Mouse (Mus musculus) layer of hippocampus, adult 18-20 months (tissue): ENCODE results near the gene Wfdc2. TPM values are rescaled to one million over a fixed set of nuclear protein-coding genes. Genes with fewer than 3 reads are reported as not detected.
"Not testable (repeated sequence)": the region's sequence is repeated elsewhere in the genome, so short reads cannot be mapped to it uniquely, and the experiment has no call there.

Experiments
- DNase-seq, 2 experiments: peaks; one replicate each; pipeline ENCODE4 v3.0.0; 2022; ENCODE audit warnings: low spot score in 2 of 2
- total RNA-seq, 2 experiments: library from RNA; stranded (reverse); gene quantifications; 2 replicates each; pipeline ENCODE4 v1.2.3; 2021

Gene Wfdc2
- total RNA-seq, 2 experiments from 2014 or later: 0.67 to 0.96 TPM

DNA sequence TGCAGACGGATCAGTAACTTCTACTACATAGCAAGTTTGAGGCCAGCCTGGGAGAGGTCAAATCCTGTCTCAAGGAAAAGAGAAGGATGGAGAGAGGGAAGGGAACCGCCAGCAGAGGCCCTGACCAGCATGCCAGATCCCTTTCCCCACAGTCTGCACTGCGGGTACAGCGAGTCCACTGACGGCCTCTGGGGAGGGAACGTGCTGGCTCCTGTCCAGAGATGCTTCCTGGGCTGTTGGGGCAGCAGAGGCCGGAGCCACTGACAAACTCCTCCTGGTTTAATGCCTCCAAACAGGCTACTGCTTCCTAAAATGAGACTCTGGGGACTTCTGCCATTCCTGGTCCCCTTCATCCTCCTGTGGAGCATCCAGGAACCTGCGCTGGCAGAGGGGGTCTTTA lies 51.3 kb downstream of the Wfdc2 start, which contains the start of the genes Wfdc6b and Wfdc8:
Gene Wfdc6b, plus strand, starts transcription at position 52 of the 400 bp plus-strand sequence.
Gene Wfdc8, minus strand, starts transcription at position 156 of the 400 bp plus-strand sequence.
- not testable (repeated sequence) for DNase-seq

- DNase-seq: no peak
Measured at GRCm38 (mm10) chr2:164615386-164615785, 53.2 kb downstream of the Wfdc2 start.

Other genes starting within 250 kb of the Wfdc2 start
- gene Svs6, start 245.7 kb upstream of the Wfdc2 start, total RNA-seq: not detected
- gene Svs5, start 229.7 kb upstream of the Wfdc2 start, total RNA-seq: not detected
- under 1 TPM; 0.61 to 0.77 TPM for gene Slpi, start 173.3 kb upstream of the Wfdc2 start, total RNA-seq
- under 1 TPM; 0.38 to 0.42 TPM for gene Rbpjl, start 159.3 kb upstream of the Wfdc2 start, total RNA-seq
- gene Matn4, start 157.3 kb upstream of the Wfdc2 start, total RNA-seq: 10 to 100 TPM; 11.0 to 11.2 TPM
- 100 to 1,000 TPM; 122 to 140 TPM for gene Sdc4, start 118.5 kb upstream of the Wfdc2 start, total RNA-seq
- gene Sys1, start 105.4 kb upstream of the Wfdc2 start, total RNA-seq: 10 to 100 TPM; 37.9 to 39.9 TPM
- 1 to 10 TPM; 5.4 to 9.9 TPM for gene Gm20458, start 101.4 kb upstream of the Wfdc2 start, total RNA-seq
- not detected for gene Trp53tg5, start 88.7 kb upstream of the Wfdc2 start, total RNA-seq
- gene Dbndd2, start 76.3 kb upstream of the Wfdc2 start, total RNA-seq: 100 to 1,000 TPM; 118 to 138 TPM
- gene Pigt, start 64.9 kb upstream of the Wfdc2 start, total RNA-seq: 10 to 100 TPM; 80.8 to 86.1 TPM
- not detected for gene Spint3, start 11.0 kb downstream of the Wfdc2 start, total RNA-seq
- gene Wfdc6a, start 23.0 kb downstream of the Wfdc2 start, total RNA-seq: not detected
- gene Eppin, start 31.2 kb downstream of the Wfdc2 start, total RNA-seq: not detected
- gene Wfdc6b, start 51.1 kb downstream of the Wfdc2 start, total RNA-seq: not detected
- not detected for gene Wfdc8, start 51.2 kb downstream of the Wfdc2 start, total RNA-seq
- not detected for gene Wfdc16, start 76.4 kb downstream of the Wfdc2 start, total RNA-seq
- gene Wfdc10, start 93.6 kb downstream of the Wfdc2 start, total RNA-seq: not detected
- not detected for gene Wfdc9, start 94.2 kb downstream of the Wfdc2 start, total RNA-seq
- gene Wfdc11, start 111.7 kb downstream of the Wfdc2 start, total RNA-seq: not detected
- gene Wfdc13, start 122.7 kb downstream of the Wfdc2 start, total RNA-seq: not detected
- gene Spint4, start 136.1 kb downstream of the Wfdc2 start, total RNA-seq: not detected
- gene Spint5, start 152.9 kb downstream of the Wfdc2 start, total RNA-seq: not detected
- gene Wfdc3, start 183.5 kb downstream of the Wfdc2 start, total RNA-seq: 1 to 10 TPM; 1.4 to 1.7 TPM
- gene Dnttip1, start 183.6 kb downstream of the Wfdc2 start, total RNA-seq: 10 to 100 TPM; 33.8 to 36.0 TPM
- under 1 TPM in 1 of 2 experiments, not detected in 1; 0.38 TPM for gene Ube2c, start 207.5 kb downstream of the Wfdc2 start, total RNA-seq
- not detected for gene Tnnc2, start 217.6 kb downstream of the Wfdc2 start, total RNA-seq
- gene Snx21, start 223.4 kb downstream of the Wfdc2 start, total RNA-seq: 10 to 100 TPM; 39.7 to 41.8 TPM
- 10 to 100 TPM; 25.6 to 27.0 TPM for gene Acot8, start 242.5 kb downstream of the Wfdc2 start, total RNA-seq
- gene Zswim3, start 242.7 kb downstream of the Wfdc2 start, total RNA-seq: 1 to 10 TPM; 9.1 to 9.3 TPM